Mouse (Mus musculus): Measurements from ENCODE around the gene E330009J07Rik.

DNA sequence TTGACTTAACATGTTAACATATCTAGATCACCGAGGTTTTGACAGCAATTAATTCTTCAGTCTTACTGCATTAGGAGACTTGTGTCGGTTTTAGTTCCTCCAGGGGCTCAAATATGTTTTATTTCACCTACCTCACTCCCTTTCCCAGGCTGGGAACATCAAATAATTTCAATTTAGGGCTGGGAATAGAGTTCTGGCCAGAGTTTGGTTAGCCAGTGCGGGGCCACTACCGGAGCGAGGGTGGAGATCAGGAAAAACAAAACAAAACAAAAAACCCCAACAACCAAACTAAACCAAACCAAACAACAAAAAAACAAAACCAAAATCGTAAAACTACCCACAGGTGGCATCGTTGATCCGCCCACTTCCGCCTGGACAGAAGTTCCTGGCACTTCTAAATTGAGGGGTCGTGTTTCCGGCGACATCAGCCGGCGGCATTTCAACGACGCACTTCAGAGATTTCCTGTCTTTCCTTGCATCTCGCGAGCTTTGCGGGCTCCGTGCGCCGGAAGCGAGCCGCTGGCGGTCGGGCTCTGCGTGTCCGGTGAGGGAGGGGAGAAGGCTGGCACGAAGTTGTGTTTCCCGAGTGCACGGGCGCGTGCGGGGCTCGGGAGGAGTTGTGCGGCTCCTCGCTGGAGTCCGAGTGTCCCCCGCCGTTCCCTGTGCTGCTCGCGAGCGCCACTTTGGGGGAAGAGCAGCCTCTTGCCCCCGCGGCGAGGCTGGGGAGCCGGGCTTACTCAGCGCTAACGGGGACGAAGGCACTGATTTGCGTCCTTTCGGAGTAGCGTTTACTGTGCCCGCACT is 35.2 kb upstream of the E330009J07Rik start, which contains the start of gene Ssbp1:
- TF ChIP-seq POLR2A (IDR thresholded peaks at IDR 0.05; ENCODE audit: extremely low read depth, insufficient read depth, low read length), result peak; percentile 82
- TF ChIP-seq CTCF (IDR thresholded peaks at IDR 0.05; ENCODE audit: extremely low read depth, insufficient read depth, low read length), result no peak

All from cortical plate, adult 2 months (tissue).